Mouse (Mus musculus) stomach, postnatal 0 days (tissue): Measurements from ENCODE around the gene Gm10283. TPM values are rescaled to one million over a fixed set of nuclear protein-coding genes. Genes with fewer than 3 reads are reported as not detected.

Source experiments
- ATAC-seq: fragments of 200-750 bp; cut with Nextera tagmentation; 2 replicates; pipeline ENCODE4 v1.8.0; 2017; ENCODE audit not compliant: low FRiP score, low TSS enrichment
- DNase-seq: peaks from one replicate; pipeline ENCODE4 v3.0.0-alpha.2; 2016; ENCODE audit warnings: low spot score
- H3K27ac ChIP-seq: fragments of 300-500 bp; sonication (generic); replicated peaks from 2 replicates; pipeline ENCODE4 v1.5.1; 2014; ENCODE audit warnings: mild to moderate bottlenecking, control low read depth
- H3K27me3 ChIP-seq: fragments of 300-500 bp; sonication (generic); 2 replicates; pipeline ENCODE4 v1.6.1; 2014; ENCODE audit warnings: low read length; ENCODE audit not compliant: control insufficient read depth, insufficient read depth
- H3K36me3 ChIP-seq: fragments of 300-500 bp; sonication (generic); 2 replicates; pipeline ENCODE4 v1.6.1; 2014; ENCODE audit warnings: low read length, mixed read lengths; ENCODE audit not compliant: control insufficient read depth, insufficient read depth
- H3K4me1 ChIP-seq: fragments of 300-500 bp; sonication (generic); replicated peaks from 2 replicates; pipeline ENCODE4 v1.6.1; 2014; ENCODE audit warnings: antibody characterized with exemption; ENCODE audit not compliant: control insufficient read depth, insufficient read depth
- H3K4me2 ChIP-seq: fragments of 300-500 bp; sonication (generic); replicated peaks from 2 replicates; pipeline ENCODE4 v1.6.1; 2014; ENCODE audit warnings: low read depth, mild to moderate bottlenecking, control low read depth, moderate library complexity
- H3K4me3 ChIP-seq: fragments of 300-500 bp; sonication (generic); 2 replicates; pipeline ENCODE4 v1.5.1; 2014; ENCODE audit warnings: low read depth, low read length, control low read depth
- H3K9ac ChIP-seq: fragments of 300-500 bp; sonication (generic); 2 replicates; pipeline ENCODE4 v1.6.1; 2014; ENCODE audit warnings: mild to moderate bottlenecking, low read length, control low read depth, mixed read lengths
- H3K9me3 ChIP-seq: fragments of 300-500 bp; sonication (generic); 2 replicates; pipeline ENCODE4 v1.6.1; 2016; ENCODE audit warnings: low read length; ENCODE audit not compliant: control insufficient read depth
- CTCF ChIP-seq: IDR thresholded peaks from 2 replicates; pipeline ENCODE4 v1.5.1; 2016; ENCODE audit warnings: antibody characterized with exemption, low read depth, mild to moderate bottlenecking, moderate library complexity
- EP300 ChIP-seq: optimal IDR thresholded peaks from 2 replicates; pipeline ENCODE3; 2016; ENCODE audit warnings: antibody characterized with exemption
- WGBS: fragments of 180-500 bp; shearing (Covaris S2); extraction: QIAGEN DNeasy Blood & Tissue Kit; methylation state at CpG from one replicate; pipeline ENCODE4 v1.1.7; 2014; 5-methylcytosine and 5-hydroxymethylcytosine counted together
- polyA plus RNA-seq: library from polyadenylated mRNA; unstranded; fragments of >200 nt; fragmentation: Nextera tagmentation; extraction: Ambion mirVana; gene quantifications from 2 replicates; pipeline ENCODE4 v1.2.1, GENCODE M21; 2015

Gene Gm10283
- polyA plus RNA-seq, 1 experiment from 2014 or later = not detected

- DNase-seq (no peak), ATAC-seq (no peak)
- no peak overlapping the region for H3K4me2 ChIP-seq
- no peak overlapping the region for H3K27ac ChIP-seq
- no peaks in the 10 kb centered on the region for H3K36me3 ChIP-seq
- no peaks in the 10 kb centered on the region for H3K9me3 ChIP-seq
- H3K27me3 ChIP-seq = no peaks in the 10 kb centered on the region
- H3K4me3 ChIP-seq = no peak overlapping the region
- no peak overlapping the region for H3K9ac ChIP-seq
- TF ChIP-seq CTCF = no peak
- TF ChIP-seq EP300 = no peak
- H3K4me1 ChIP-seq = no peaks in the 10 kb centered on the region
- WGBS = 62% methylated on average over 3 of the region's 3 CpGs
Observed at GRCm38 (mm10) chr8:60492471-60492870, 10.5 kb downstream of the Gm10283 start.

- no peaks in the 10 kb centered on the region for H3K9me3 ChIP-seq
- 81% methylated on average over 2 of the region's 2 CpGs for WGBS
- TF ChIP-seq EP300 (no peak), CTCF (no peak)
- DNase-seq (no peak), ATAC-seq (no peak)
- H3K9ac ChIP-seq = no peak overlapping the region
- no peaks in the 10 kb centered on the region for H3K36me3 ChIP-seq
- no peak overlapping the region for H3K27ac ChIP-seq
- no peak overlapping the region for H3K4me3 ChIP-seq
- H3K4me1 ChIP-seq = no peaks in the 10 kb centered on the region
- H3K27me3 ChIP-seq = no peaks in the 10 kb centered on the region
- H3K4me2 ChIP-seq = no peak overlapping the region
Observed at GRCm38 (mm10) chr8:60491871-60492270, 11.1 kb downstream of the Gm10283 start.

- WGBS = 71% methylated on average over 2 of the region's 2 CpGs
- no peaks in the 10 kb centered on the region for H3K9me3 ChIP-seq
- H3K4me3 ChIP-seq = no peak overlapping the region
- H3K36me3 ChIP-seq = no peaks in the 10 kb centered on the region
- DNase-seq (no peak), ATAC-seq (no peak)
- H3K27ac ChIP-seq = no peak overlapping the region
- H3K9ac ChIP-seq = no peak overlapping the region
- H3K4me1 ChIP-seq = no peaks in the 10 kb centered on the region
- H3K27me3 ChIP-seq = no peaks in the 10 kb centered on the region
- TF ChIP-seq CTCF = no peak
- no peak for TF ChIP-seq EP300
- no peak overlapping the region for H3K4me2 ChIP-seq
Observed at GRCm38 (mm10) chr8:60490147-60490546, 12.9 kb downstream of the Gm10283 start.

- peak; percentile 63 for DNase-seq
- Histone ChIP-seq H3K9me3 (no peaks in the 10 kb centered on the region), H3K36me3 (no peaks in the 10 kb centered on the region), H3K4me2 (0 out of 2 replicates have a peak overlapping the region, but pooled peaks have one; percentile 26), H3K4me3 (no peak overlapping the region), H3K9ac (no peak overlapping the region), H3K4me1 (no peaks in the 10 kb centered on the region), H3K27ac (no peak overlapping the region), H3K27me3 (no peaks in the 10 kb centered on the region)
- TF ChIP-seq CTCF (peak; percentile 91), EP300 (no peak)
- 38% methylated on average over 15 of the region's 15 CpGs for WGBS
- no peak for ATAC-seq
Observed at GRCm38 (mm10) chr8:60466686-60467335, 36.2 kb downstream of the Gm10283 start.

- WGBS = 65% methylated on average over 2 of the region's 2 CpGs
- Histone ChIP-seq H3K4me2 (no peak overlapping the region), H3K36me3 (no peaks in the 10 kb centered on the region), H3K4me3 (no peak overlapping the region), H3K4me1 (no peaks in the 10 kb centered on the region), H3K9me3 (no peaks in the 10 kb centered on the region), H3K27me3 (no peaks in the 10 kb centered on the region), H3K9ac (no peak overlapping the region), H3K27ac (no peak overlapping the region)
- no peak for ATAC-seq
- DNase-seq = no peak
- TF ChIP-seq CTCF (no peak), EP300 (no peak)
Observed at GRCm38 (mm10) chr8:60449296-60449695, 53.7 kb downstream of the Gm10283 start.

- Histone ChIP-seq H3K9ac (no peak overlapping the region), H3K36me3 (no peaks in the 10 kb centered on the region), H3K27me3 (no peaks in the 10 kb centered on the region), H3K4me1 (no peaks in the 10 kb centered on the region), H3K27ac (no peak overlapping the region), H3K4me3 (no peak overlapping the region), H3K4me2 (no peak overlapping the region), H3K9me3 (no peaks in the 10 kb centered on the region)
- DNase-seq (no peak), ATAC-seq (no peak)
- WGBS = 68% methylated on average over 6 of the region's 6 CpGs
- TF ChIP-seq EP300 = no peak
- TF ChIP-seq CTCF = peak; percentile 36
Observed at GRCm38 (mm10) chr8:60444989-60445388, 58.0 kb downstream of the Gm10283 start.
